Mouse (Mus musculus) layer of hippocampus, adult 18-20 months (tissue): ENCODE measurements at regions not wholly inside any gene's neighbourhood (a gene's known extent, or its start where the extent isn't known, plus 50 kb on each side); places are given as distances from the start of the nearest gene placed in this dataset.

Source experiments
- DNase-seq, 2 experiments: peaks; one replicate each; pipeline ENCODE4 v3.0.0; 2022; ENCODE audit warnings: low spot score in 2 of 2

DNA sequence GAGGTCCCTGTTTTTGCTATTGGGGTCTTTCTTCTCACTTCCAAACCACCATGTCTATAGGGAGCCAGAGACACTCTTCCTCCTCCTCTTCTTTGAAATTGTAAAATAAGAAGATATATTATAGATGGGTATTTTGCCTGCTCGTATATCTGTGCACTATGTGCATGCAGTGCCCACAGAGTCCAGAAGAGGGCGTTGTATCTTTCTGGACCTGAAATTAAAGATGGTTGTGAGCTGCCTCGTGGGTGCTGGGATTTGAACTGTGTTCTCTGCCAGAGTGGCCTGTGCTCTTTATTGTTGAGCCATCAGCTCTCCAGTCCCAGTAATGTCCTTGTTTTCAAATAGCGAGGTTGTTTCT, 285.7 kb upstream of the Gm10131 start:
- no peak for DNase-seq

DNA sequence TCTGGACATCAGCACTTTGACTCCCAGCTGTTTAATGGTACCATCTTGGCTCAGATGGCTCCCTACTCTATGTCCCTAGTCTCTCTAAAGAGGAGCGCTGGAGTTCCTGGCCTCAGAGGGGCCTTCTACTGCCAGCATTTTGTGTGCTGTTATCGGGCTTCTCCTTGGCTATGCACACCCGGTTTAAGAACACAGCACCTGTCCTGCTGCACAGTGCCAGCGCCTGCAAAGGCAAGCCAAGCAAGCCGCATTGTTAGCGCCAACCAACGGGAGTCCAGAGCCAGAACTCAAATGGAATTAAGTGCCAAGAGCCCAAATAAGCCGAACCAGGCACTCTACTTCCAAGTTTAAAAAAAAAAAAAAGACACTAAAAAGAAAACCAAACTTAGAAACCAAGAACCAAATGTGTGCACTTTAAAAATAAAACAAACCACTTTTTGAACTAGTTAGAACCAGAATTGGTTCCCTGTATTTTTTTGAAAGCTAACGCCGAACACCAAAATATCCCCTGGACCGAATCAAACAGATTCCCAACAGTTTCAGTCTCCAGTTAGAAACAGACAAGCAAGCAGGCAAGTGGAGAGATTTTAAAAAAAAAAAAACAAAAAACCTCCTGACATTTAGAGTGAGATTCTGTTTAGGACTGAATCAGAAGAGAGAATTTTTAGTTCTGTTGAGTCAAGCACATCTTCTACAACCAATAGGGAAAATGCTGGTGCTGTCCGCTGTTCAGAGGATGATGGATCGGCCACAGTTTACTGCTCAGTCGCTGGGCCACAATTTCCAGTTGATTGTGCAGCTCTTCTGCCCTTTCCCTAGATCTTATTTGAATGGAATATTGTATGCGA, 281.7 kb upstream of the Gm10131 start:
- DNase-seq: peak; percentile 57 to 71

DNA sequence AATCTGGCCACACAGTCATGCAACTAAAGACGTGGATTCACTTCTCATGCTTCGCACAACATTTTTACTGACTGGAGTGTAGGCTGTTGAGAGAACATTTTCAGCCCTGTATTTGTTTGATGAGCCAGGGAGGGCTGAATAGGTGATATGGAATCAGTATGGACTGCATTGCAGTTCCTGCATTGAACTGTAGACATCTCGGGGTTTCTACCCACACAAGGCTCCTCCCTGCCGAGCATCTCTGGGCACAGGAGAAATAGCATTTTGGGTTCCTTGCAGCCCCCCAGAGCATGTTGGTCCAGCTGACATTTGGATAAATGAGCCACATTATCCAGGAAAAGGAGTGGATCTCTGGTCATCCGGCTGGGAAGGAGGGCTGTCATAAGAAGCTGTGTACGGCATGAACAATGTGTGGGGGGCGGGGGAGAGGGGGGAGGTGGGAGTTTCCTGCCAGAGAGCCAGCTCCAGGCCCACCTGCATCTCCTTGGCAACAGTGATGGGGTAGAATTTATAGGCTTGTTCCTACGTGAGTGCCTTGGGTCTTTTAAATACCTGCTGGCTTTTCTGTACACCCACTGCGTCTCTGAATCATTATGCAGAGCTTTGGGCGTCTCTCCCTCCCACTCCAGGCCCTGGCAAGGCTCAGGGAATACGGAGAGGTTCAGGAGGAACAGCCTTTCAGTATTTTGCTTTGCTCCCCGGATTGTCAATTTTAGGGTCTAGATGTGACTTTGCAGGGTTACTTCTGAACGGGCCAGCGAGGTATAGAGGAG, 280.9 kb upstream of the Gm10131 start:
- DNase-seq: peak; percentile 21 to 63

DNA sequence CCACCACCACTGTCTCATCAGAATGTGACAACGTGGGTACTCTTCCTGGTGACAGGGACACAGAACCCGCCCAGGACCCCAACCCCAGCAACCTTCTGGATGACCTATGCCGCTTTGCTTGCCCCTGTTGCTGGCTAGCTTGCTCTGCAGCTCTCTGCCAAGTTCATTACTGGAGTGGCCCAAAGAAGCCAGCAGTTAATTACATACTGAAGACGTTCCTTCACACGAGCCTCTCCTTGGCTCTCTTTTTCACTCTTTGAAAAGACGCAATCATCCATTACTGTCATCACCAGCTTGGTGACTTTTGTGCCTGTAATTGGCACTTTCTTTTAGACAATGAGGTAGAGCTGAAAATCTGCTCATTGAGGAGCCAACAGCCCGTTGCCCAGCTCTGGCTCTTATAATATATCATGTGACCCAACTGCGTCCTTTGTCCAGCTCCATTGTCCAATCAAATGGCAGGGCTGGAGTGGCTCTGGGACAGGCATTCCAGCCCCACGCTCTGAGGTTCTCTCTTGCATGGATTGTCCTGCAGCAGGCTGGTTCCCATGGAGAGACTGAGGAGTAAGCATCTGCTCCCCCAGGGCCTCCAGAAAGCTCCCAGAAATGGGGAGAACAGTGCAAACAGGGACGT, 274.4 kb upstream of the Gm10131 start:
- DNase-seq: peak in 1 of 2 experiments; percentile 14

DNA sequence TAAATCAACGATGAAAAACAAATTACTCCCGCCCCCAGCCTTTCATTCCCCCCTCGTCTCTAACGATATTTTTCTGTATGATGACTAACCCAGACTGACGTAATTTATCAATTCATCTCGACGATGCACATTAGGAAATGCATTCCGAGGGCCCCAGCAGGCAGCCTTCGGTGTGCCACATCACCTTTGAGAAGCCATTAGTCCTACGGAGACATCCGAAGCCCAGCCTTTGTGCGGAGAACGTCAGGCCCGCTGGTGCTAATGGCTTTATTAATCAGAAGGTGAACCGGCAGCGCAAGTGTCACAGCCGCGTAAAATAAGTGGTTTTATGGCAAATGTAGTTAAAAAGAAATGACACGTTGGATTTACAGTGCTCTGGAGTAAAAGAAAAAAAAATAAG, 269.1 kb upstream of the Gm10131 start:
- no peak for DNase-seq

DNA sequence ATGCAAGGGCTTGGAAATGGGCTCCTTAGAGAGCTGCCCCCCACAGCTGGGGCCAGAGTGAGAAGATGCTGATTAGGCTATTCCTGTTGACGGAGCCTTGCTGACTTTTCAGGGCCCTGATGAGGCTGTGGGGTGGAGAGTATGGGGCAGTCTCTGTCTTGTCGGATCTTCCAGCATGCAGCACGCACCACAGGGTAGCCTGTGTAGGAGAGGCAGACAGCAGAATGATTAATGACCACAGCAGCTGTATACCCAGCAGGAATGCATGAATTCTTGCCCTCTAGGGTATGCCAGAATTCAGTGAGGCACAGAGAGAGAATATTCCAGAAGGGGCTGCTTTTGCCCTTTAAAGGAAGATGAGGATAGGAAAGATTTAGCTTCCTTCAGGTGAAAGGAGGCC, 265.6 kb upstream of the Gm10131 start:
- DNase-seq: no peak

DNA sequence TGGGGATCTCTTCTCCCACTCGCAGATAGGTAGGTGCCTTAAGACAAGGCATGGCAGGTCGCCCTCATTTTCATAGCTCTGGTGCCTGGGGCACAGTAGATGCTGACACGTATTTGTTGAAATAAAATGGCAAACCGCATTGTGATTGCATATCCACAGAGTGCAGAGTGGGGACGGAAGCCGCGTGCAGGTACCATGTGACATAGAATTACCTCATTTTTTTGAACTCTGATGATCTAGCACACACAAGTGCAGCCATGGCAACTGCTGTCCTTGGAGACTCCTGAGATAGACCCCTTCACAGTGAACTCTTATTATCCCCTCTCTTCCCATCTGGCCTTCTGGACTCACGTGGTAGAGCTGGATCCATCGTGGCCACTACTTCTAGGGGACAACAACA, 262.7 kb upstream of the Gm10131 start:
- DNase-seq: no peak

DNA sequence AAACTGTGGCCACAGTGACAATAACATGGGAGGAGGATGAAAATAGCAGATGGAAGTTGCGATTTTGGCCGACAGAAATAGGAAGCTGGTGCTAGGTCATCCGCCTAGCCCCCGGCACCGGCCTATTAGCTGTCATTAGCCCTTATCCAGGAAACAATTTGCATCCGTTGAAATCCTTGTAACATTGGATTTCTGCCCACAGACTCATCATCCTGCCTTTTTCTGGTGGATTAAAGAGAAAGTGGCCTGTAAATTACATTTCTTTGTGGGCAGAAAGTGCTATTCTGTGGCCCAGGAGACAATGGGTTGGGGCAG, 261.1 kb upstream of the Gm10131 start:
- DNase-seq: peak in 1 of 2 experiments; percentile 45

DNA sequence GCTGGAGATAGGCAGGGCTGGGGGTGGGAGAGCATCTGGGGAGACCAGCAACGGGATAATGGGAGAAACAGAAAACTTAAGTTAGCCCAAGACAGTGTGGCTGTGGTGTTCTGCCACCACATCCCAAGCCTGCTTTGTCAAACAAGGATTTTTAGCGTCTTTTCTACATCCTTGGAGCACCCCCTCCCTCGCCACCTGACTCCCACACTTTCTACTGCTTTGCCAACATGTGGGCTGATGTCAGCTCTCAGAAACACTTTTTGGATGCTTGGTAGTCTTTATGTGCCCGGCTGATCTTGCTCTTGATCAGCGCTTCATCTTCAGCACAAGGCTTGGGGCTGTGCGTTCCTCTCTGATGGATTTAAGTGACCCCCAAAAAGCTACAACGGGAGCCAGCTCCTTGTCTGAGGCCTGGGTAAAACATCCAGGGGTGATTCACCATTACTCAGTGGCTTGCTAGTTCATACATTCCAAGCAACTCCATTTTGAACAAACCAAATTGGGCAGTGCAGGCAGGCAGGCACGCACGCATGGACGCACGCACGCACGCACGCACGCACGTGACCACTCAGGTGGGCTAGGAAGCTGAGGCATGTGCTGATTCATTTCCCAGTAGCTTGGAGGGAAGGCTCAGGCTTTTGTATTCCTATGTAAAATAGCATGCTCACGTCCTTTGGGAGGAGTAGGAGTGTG, 260.6 kb upstream of the Gm10131 start:
- peak in 1 of 2 experiments; percentile 29 for DNase-seq

DNA sequence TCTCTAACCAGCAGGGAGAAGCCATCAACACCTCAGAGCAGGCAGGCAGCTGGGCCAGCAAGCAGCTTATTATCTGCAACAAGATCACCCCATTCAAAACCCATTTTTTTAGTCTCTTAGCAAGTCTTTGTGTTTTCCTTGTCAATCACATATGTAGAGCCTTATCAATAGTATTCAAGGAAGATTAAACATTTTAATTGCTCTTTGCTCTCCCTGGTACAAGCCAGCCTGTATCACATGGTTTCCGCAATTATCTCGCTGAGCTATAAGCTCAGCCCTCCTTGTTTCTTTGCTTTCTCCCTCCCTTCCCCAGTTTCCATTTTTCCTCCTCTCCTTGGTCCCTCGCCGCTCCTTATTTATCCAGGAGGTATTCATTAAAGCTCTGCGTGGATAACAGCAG, 259.9 kb upstream of the Gm10131 start:
- DNase-seq: no peak

DNA sequence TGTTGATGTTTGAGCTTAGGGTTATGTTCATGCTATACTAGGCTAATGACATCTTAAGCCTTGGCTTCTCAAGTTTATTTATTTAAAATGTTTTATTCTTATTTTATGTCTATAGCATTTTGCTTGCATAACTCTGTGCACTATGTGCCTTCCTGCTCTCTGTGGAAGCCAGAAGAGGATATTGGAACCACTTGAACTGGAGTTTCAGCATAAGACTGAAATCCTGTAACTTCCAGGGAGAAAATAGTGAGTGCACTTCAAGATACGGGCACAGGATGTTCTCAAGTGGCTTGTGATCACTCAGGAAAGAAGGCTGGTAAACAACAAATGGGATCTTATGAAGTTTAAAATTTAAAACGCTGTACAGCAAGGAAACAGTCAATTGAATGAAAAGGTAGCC, 257.0 kb upstream of the Gm10131 start:
- no peak for DNase-seq

DNA sequence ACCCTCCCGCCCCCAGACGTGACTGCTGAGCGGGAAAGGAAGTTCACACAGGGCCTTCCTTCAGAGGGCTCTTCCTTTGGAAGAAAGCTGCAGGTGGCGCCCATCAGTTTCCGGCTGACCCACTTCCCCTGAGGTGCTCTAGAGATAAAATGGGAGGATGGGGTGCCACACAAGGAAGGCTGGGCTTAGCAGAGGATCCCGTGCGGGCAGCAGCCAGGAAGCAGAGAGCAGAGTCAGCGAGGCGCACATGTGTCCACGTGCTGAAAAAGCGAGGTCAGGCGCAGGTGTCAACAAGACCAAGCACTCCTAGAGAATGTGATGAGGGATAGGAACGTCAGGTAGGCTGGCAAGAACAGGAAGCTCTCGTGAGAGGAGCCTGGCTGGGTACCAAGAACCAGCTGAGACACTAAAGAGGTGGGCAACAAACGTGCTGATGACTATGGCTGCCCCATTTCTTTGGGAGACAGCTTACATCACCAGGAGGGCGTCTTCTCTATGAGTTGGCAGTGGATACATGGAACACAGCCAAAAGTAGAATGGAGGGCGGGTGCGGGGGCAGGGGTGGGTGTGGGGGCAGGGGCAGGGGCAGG, 253.0 kb upstream of the Gm10131 start:
- DNase-seq: no peak

DNA sequence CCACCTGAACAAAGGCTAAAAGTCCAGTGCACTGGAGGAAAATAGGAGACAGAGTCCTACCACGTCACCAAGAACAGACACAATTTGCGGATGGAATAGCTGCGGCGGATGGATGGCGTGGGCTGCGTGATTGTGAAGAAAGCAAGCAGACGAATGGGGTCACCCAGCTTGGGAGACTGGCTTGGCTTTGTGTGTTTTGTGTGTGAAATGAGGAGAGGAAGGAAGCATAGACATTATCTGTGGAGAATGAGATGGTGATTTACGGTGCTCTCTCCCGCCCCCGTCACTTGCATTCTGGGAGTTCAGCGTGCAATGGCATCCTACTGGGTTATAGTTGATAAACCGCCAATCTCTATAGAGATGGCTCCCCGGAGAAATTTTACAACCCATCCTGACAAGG, 252.1 kb upstream of the Gm10131 start:
- DNase-seq: no peak

DNA sequence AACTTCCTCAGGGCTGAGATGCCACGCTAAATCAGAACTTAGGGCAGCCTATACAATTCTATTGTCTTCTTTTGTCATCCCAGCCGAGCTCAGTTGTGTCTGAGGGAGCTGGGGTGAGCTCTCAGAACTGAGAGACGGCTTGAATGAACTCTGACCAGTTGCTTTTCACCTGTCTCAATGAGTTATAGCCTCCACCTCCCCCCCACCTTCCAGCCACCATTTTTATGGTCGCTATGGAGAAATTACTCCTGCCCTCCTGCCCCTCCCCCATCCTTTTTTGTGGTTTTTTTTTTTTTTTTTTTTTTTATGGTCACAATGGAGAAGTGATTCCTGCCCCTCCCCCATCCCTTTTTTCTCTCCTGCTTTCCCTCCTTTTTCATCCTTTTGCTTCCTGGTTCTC, 251.6 kb upstream of the Gm10131 start:
- DNase-seq: no peak

DNA sequence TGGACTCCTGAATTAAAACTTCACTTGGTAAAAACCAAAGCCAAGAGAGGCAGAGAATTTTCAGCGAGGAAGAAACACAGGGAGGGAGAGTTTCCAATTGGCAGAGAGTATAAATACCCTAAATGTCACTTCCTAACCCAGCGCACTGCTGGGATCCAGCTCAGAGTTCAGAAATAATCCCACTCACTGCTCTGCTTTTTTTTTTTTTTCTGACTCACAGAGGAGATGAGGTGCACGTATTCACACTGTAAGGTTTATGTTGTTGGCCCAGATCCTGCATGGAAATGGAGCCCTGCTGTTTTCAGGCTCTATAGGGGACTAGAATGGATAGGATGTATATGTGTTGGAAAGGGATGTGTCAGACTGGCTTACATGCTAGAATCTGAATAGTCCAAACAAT, 249.8 kb upstream of the Gm10131 start:
- DNase-seq: peak in 1 of 2 experiments; percentile 5

DNA sequence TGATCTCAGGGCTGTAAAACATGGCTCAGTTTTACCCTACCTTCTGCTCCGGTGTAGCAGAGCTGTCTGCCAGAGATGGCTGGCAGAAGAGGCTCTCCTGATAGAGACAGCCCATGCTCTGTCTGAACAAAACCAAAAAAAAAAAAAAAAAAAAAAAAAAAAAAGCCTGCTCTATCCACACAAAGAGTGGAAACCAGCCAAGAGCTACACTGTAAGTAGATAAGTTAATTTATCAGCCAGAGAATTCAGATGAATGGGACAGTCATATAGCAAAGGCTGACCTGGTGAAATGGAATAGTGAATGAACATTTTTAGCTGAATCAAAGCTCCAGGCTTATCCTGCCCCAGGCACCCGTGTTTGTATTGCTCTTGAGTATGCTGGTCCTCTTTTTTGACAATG, 248.2 kb upstream of the Gm10131 start:
- no peak for DNase-seq

DNA sequence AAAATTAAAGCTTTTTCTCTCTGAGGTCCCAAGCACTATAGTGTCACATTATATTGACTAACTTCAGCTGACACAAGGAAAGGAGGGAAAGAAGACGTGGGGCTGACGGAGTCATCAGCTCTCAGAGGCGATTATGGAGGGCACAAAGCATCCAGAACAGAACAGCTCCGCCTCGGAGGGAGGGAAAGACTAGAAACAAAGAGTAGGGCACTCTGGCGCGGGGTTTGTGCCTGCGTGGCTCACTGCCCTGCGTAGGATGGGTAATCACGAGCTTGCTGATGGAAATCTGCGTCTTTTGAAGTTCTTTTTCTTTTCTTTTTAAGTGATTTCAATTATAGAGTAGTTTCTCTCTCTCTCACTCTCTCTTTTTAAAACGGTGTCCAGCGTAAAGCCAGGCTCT, 243.5 kb upstream of the Gm10131 start:
- DNase-seq: no peak

DNA sequence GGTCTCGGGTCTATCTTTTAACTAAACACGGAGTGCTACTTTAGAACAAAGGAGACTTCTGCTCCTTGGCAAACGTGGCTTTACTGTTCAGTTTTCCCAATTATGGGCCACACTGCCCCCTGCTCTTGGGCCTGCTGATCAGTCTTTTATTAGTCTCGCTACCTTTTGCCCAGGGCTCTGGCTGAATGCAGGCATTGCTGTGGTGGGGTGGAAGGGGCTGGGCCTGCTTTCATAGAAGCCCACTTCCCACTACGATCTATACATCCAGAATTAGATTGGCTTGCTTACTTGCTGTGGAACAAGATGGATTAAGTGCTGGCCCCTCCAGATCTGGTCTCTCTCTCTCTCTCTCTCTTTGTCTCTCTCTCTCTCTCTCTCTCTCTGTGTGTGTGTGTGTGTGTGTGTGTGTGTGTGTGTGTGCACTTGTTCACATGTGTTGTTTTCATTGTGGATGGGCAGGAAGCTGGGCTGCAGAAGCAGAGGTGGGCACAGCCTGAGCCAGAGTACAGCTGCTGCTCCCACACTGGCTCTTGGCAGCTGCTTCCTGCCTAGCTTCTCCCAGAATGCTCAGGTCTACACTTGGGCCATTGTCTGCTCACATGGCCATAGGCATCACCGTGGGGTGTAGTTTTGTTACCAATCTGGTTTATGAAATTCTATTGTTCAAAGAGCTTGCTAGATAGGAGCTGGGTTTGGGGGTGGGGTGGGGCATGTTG, 241.8 kb upstream of the Gm10131 start:
- no peak for DNase-seq

DNA sequence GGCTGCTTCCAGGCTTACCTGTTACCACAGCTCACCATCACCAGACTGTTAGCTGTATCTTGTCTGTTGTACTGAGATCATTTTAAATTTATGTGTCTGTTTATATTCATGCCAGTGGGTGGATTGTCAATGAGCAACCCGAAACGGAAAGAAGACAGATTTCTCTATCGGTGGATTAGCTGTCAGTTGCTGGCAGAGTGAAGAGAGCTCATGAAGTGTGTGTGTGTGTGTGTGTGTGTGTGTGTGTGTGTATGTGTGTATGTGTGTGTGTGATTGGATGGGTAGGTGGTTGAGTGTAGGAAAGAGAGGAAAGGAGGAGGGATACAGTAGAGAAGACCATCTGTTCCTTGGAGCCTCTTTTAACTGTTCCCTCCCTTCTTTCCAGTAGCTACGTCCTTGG, 223.3 kb upstream of the Gm10131 start:
- DNase-seq: peak; percentile 50 to 83

DNA sequence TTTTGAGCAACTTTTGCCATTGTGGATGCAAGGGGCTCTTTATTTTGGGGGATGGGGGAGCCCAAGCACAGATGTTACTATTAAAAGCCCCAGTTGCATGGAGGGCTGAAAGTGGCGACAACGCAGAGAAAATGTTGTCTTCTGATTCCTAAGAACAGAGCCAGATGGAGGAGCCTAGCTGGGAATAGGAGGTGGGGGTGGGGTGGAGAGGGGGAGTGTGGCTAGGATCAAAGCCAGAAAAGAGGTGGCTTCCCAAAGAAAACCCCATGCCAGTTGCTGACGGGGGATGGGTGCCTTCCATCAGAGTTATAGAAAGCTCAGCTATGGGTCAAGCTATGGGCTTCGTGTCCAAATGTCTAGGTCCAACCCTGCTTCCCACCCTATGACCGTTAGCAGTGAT, 220.1 kb upstream of the Gm10131 start:
- no peak for DNase-seq

DNA sequence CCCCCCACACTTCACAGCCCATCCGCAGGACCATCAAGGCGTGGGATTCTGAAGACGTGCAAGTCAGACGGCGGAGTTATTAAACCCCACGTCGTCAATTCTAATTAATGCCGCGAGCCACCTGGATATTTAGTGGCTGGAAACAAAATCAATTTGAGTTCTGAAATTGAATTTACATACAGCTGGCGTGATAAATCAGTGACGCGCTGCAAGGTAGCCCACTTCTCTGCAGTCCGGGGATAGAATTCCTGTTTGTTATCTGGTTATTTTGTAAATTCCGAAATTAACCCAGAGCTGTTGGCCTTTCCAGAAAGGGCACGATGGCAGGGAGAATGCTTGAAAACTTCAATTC, 215.1 kb upstream of the Gm10131 start:
- peak in 1 of 2 experiments; percentile 16 for DNase-seq
